Mouse (Mus musculus): Measurements from ENCODE around the gene Exog.

GRCm38 (mm10) chr9:119503613-119504012 is 58.9 kb downstream of the Exog start:
- no peak for TF ChIP-seq CTCF (IDR thresholded peaks at IDR 0.05; ENCODE audit: low read depth, low read length)
- no peak for TF ChIP-seq TAL1 (conservative IDR thresholded peaks at IDR 0.05; ENCODE audit: low read depth, low read length)

Measured in G1E (cell line).